ENCODE assay signal across 17 mouse cellular contexts in the genomic region with DNA sequence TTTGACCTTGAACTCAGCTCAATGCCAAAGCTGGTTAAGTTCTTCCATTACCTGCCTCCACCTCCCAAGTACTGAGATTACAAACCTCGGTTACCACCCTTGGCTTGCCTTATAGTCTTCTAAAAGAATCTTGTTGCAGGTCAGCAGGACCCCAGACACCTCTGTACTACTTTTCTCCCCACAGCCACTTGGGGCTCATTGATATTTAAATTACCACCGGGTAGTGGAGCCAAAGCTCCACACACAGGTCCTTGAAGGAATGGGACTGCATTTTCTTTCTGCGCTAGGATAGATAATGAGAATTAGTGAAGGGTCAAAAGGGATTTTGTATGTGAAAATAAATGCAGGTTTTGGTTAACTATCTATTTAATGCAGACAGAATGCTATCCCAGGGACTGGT.
A peak's percentile ranks its signal among the peaks of the same experiment; 100 is the strongest.
DNase-seq lines count a peak whose midpoint lies in the region; ATAC-seq lines count a peak whose summit lies in the region.
"Had no signal": no experiment of that assay in that cellular context is flagged by ENCODE, and none has a peak within 500 bp of the region (broad histone marks: within the 10 kb centered on the region; RNA-seq: fewer than 3 reads in every experiment).

No protein-coding gene starts in this region.

- 15% methylated on average over 3 of the region's 3 CpGs for WGBS in neural tube, embryonic 12.5 days
- WGBS in neural tube, embryonic 15.5 days, result 9% methylated on average over 3 of the region's 3 CpGs
- 7% methylated on average over 3 of the region's 3 CpGs for WGBS in hindbrain, embryonic 15.5 days

- H3K9ac ChIP-seq in neural tube, embryonic 12.5 days, result no peak overlapping the region
- H3K9ac ChIP-seq in neural tube, embryonic 15.5 days (replicated peaks), result no peak overlapping the region
- no peak overlapping the region for H3K9ac ChIP-seq in hindbrain, embryonic 15.5 days
- H3K9ac ChIP-seq: heart, embryonic 12.5 days; lung, embryonic 14.5 days; neural tube, embryonic 13.5 days had no signal

- peak; percentile 55; the same call in 1 of the 2 replicates for ATAC-seq in neural tube, embryonic 12.5 days (ENCODE audit: low FRiP score, low read depth)
- no peak for ATAC-seq in neural tube, embryonic 15.5 days (ENCODE audit: low FRiP score)
- 0 out of 2 replicates have a peak, but pooled peaks have one; percentile 54 for ATAC-seq in hindbrain, embryonic 15.5 days (ENCODE audit: low FRiP score, low read depth)
- ATAC-seq: CD4-positive, CD25-positive, alpha-beta regulatory T cell, adult 4 months; Patski had no signal

- no peak overlapping the region for H3K27ac ChIP-seq in neural tube, embryonic 12.5 days
- no peak overlapping the region for H3K27ac ChIP-seq in neural tube, embryonic 15.5 days (replicated peaks)
- no peak overlapping the region for H3K27ac ChIP-seq in hindbrain, embryonic 15.5 days (replicated peaks)
- H3K27ac ChIP-seq: neural tube, embryonic 13.5 days had no signal

- no peak overlapping the region for H3K4me2 ChIP-seq in neural tube, embryonic 12.5 days (replicated peaks)
- no peak overlapping the region for H3K4me2 ChIP-seq in neural tube, embryonic 15.5 days
- H3K4me2 ChIP-seq in hindbrain, embryonic 15.5 days, result no peak overlapping the region
- H3K4me2 ChIP-seq: heart, embryonic 12.5 days; lung, embryonic 14.5 days had no signal

- H3K36me3 ChIP-seq in neural tube, embryonic 12.5 days, result no peaks in the 10 kb centered on the region
- H3K36me3 ChIP-seq in neural tube, embryonic 15.5 days, result no peaks in the 10 kb centered on the region
- H3K36me3 ChIP-seq in hindbrain, embryonic 15.5 days, result no peaks in the 10 kb centered on the region
- H3K36me3 ChIP-seq: heart, embryonic 12.5 days; neural tube, embryonic 13.5 days had no signal

- H3K4me3 ChIP-seq in neural tube, embryonic 12.5 days, result no peak overlapping the region
- H3K4me3 ChIP-seq in neural tube, embryonic 15.5 days (replicated peaks), result no peak overlapping the region
- no peak overlapping the region for H3K4me3 ChIP-seq in hindbrain, embryonic 15.5 days
- H3K4me3 ChIP-seq: heart, embryonic 12.5 days; megakaryocyte, embryonic 14.5 days; neural tube, embryonic 13.5 days had no signal

- peak; percentile 11 for DNase-seq in embryo, embryonic 9.5 days (ENCODE audit: extremely low spot score)
- no peak for DNase-seq in adrenal gland, adult 2 months
- no peak for DNase-seq in left cerebral cortex, adult 11 months (ENCODE audit: low spot score)
- no peak for DNase-seq in heart, adult 11 months
- DNase-seq: adrenal gland, adult 8-10 months; cerebellum, adult 9-11 months; gastrocnemius, postnatal 25 days; lung, embryonic 14.5 days; right cerebral cortex, adult 18-20 months had no signal

- H3K4me1 ChIP-seq in neural tube, embryonic 12.5 days, result peaks cover 2% of the 10 kb centered on the region; the same call in 1 of the 2 replicates
- no peaks in the 10 kb centered on the region for H3K4me1 ChIP-seq in neural tube, embryonic 15.5 days
- peaks cover 8% of the 10 kb centered on the region for H3K4me1 ChIP-seq in hindbrain, embryonic 15.5 days (replicated peaks)
- H3K4me1 ChIP-seq: heart, embryonic 12.5 days; megakaryocyte, embryonic 14.5 days had no signal

- no peaks in the 10 kb centered on the region for H3K9me3 ChIP-seq in neural tube, embryonic 12.5 days
- no peaks in the 10 kb centered on the region for H3K9me3 ChIP-seq in neural tube, embryonic 15.5 days (replicated peaks)
- no peaks in the 10 kb centered on the region for H3K9me3 ChIP-seq in hindbrain, embryonic 15.5 days
- H3K9me3 ChIP-seq: heart, embryonic 12.5 days; neural tube, embryonic 13.5 days had no signal

- no peaks in the 10 kb centered on the region for H3K27me3 ChIP-seq in neural tube, embryonic 12.5 days (replicated peaks)
- H3K27me3 ChIP-seq in neural tube, embryonic 15.5 days (replicated peaks), result no peaks in the 10 kb centered on the region
- H3K27me3 ChIP-seq in hindbrain, embryonic 15.5 days, result no peaks in the 10 kb centered on the region
- H3K27me3 ChIP-seq: heart, embryonic 12.5 days; megakaryocyte, embryonic 14.5 days; neural tube, embryonic 13.5 days; Patski had no signal
